In genomic region chr7:29361497-29361896, GRCm38 (mm10) we compare ENCODE assay signal across 22 mouse cellular contexts. TPM values are rescaled to one million over a fixed set of nuclear protein-coding genes. Genes with fewer than 3 reads are reported as not detected.
"Had no signal": no experiment of that assay in that cellular context is flagged by ENCODE, and none has a peak within 500 bp of the region (broad histone marks: within the 10 kb centered on the region; RNA-seq: fewer than 3 reads in every experiment).

No protein-coding gene starts in this region.

- H3K27me3 ChIP-seq: kidney, embryonic 15.5 days; limb, embryonic 12.5 days; limb, embryonic 15.5 days; midbrain, embryonic 15.5 days; neural tube, embryonic 12.5 days; neural tube, embryonic 15.5 days; stomach, embryonic 15.5 days had no signal

- H3K4me3 ChIP-seq: kidney, embryonic 15.5 days; limb, embryonic 12.5 days; limb, embryonic 15.5 days; midbrain, embryonic 10.5 days; midbrain, embryonic 15.5 days; neural tube, embryonic 12.5 days; neural tube, embryonic 15.5 days; stomach, embryonic 15.5 days had no signal

- H3K27ac ChIP-seq: kidney, embryonic 15.5 days; limb, embryonic 12.5 days; limb, embryonic 15.5 days; liver, embryonic 14.5 days; macrophage; midbrain, embryonic 10.5 days; midbrain, embryonic 15.5 days; neural tube, embryonic 12.5 days; neural tube, embryonic 15.5 days; stomach, embryonic 15.5 days had no signal

- DNase-seq: kidney, adult 11 months; kidney, adult 8-10 months; kidney, postnatal 10 days; kidney, postnatal 36 days; left cerebral cortex, postnatal 4 days; liver, postnatal 0 days; lung, embryonic 14.5 days; spleen, adult 18-20 months; thymus, postnatal 25 days had no signal

- H3K9me3 ChIP-seq: kidney, embryonic 15.5 days; limb, embryonic 12.5 days; limb, embryonic 15.5 days; midbrain, embryonic 15.5 days; neural tube, embryonic 12.5 days; neural tube, embryonic 15.5 days; stomach, embryonic 15.5 days had no signal

- H3K36me3 ChIP-seq: midbrain, embryonic 15.5 days had no signal

- ATAC-seq: liver, postnatal 0 days; lung, postnatal 0 days; midbrain, embryonic 15.5 days had no signal

- H3K9ac ChIP-seq: kidney, embryonic 15.5 days; limb, embryonic 12.5 days; limb, embryonic 15.5 days; liver, embryonic 14.5 days; liver, postnatal 0 days; lung, embryonic 14.5 days; midbrain, embryonic 15.5 days; neural tube, embryonic 12.5 days; neural tube, embryonic 15.5 days; stomach, embryonic 15.5 days had no signal

- H3K4me1 ChIP-seq: kidney, embryonic 15.5 days; limb, embryonic 12.5 days; limb, embryonic 15.5 days; midbrain, embryonic 10.5 days; midbrain, embryonic 15.5 days; neural tube, embryonic 12.5 days; stomach, embryonic 15.5 days had no signal

- H3K4me2 ChIP-seq: kidney, embryonic 15.5 days; limb, embryonic 12.5 days; limb, embryonic 15.5 days; liver, embryonic 11.5 days; lung, embryonic 14.5 days; midbrain, embryonic 15.5 days; neural tube, embryonic 12.5 days; neural tube, embryonic 15.5 days; stomach, embryonic 15.5 days had no signal

RNA-seq across cellular contexts. Expression of gene Dpf1, which starts 57.7 kb away (rescaled TPM):
- total RNA-seq: megakaryocyte, adult 5-6 weeks had no signal
